Mouse (Mus musculus) cerebellum, postnatal 36 days (tissue): ENCODE measurements at regions not wholly inside any gene's neighbourhood (a gene's known extent, or its start where the extent isn't known, plus 50 kb on each side); places are given as distances from the start of the nearest gene placed in this dataset.

Experiments
- DNase-seq, 2 experiments: peaks; one replicate each; pipeline ENCODE4 v3.0.0; 2021 to 2022; ENCODE audit warnings: mixed read lengths in 2 of 2

DNA sequence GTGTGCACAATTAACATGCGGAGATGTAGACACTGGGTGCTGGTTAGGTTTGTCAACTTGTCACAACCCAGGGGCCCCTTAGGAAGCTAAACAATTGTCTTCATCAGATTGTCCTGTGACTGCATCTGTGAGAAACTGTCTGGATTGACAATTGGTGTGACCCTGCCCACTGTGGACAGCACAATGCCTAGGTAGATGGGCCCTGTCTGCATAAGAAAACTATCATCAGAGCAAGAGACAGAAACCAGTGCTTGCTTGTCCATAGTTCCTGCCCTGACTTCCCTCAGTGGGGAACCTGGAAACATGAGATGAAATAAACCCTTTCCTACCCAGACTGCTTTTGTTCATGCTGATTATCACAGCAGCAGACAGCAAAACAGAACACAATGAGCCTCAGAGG, 63.5 kb upstream of the Tyw5 start:
- DNase-seq = no peak

- DNase-seq = no peak
These were observed 65.3 kb upstream of the Tyw5 start for GRCm38 (mm10) chr1:57472235-57472634.

GRCm38 (mm10) chr1:57477725-57478124, 70.8 kb upstream of the Tyw5 start:
- no peak for DNase-seq

DNA sequence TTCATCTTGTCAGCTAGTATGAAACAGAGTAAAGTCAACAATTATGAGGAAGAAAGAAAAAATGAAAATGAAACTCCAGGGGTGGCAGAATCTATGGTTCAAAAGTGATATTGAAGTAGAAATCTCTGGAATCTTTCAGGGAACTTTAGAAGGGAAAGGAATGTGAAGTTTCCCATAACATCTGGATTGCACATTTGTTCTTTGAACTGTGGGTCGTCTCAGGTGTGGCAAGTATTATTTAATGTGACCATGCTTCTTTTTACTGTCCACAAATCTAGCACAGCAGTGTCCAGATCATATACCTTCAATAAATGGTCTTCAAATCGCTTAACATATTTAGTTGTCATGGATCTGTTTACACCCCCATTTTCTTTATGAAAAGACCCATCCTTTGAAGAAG, 71.2 kb upstream of the Tyw5 start:
- DNase-seq = no peak

DNA sequence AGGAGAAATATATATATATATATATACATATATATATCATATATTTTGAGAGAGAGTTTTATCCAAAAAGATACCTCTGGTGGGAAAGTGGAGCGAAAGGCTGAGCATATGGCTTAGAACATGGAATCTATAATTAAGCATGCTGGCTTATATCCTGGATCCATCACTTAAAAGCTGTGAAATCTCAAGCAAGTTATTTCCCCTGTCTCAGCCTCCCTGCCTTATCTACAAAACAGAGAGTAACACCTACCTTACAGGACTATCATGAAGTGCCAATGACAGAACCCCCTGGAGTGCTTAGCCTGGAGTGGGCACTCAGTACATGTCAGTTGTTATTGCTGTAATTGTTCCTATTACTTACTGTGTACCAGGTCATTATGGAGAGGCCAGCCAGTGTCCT, 71.9 kb upstream of the Tyw5 start:
- DNase-seq = no peak

- DNase-seq = no peak
These were observed 72.7 kb upstream of the Tyw5 start for GRCm38 (mm10) chr1:57479566-57479965.

DNA sequence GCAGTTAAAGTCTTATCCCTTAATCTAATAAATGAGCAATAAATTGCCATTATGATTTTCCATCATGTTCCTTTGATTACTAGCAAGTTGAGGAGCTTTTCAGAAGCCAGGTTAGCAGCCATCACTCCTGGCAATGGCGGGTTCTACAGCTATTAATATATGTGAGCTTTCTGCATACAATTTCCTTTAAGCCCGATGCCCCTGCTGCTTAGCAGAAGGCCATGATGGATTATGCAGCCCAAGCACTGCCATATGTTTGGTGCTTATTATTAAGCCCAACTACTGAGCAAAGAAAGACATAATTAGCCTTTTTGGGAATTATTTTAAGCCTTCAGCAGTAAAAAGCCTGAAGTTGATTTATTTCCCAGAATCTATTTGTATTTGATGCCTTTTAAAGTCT, 82.3 kb upstream of the Tyw5 start:
- DNase-seq = no peak

DNA sequence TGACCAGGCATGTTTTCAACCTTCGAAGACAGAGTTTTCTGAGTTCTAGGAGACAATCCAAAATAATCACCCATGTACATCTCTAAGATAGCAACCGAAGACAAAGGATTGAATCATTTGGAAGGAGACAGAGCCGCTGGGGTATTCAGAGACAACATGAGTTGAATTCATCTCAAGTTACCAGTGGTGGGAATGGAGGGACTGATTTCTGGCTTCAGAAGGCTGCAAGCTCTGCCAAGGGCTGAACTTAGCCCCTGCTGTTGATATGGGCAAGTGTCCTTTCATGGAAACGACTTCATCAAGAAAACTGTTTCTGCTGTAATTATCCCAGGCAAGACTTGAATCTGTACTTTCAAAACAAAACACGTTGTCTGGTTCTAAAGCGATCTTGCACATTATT, 82.7 kb upstream of the Tyw5 start:
- no peak for DNase-seq

DNA sequence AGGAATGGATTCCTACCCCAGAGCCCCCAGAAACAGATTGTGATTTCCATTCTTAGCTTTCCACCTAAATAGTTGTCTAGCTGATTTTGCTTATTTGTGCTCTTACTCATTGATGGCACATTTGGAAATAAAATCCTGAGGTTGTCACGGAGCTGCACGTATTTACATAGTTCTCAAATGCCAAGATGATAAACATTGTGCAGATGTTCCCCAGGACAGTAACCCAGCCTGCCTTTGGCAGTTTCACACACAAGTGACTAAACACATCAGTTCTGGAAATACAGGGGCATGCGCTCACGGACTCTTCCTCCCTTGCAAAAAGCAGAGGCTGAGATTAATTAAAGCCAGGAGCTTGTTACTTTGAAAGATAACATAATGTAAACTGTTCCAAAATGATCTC, 83.1 kb upstream of the Tyw5 start:
- DNase-seq = no peak

GRCm38 (mm10) chr1:57492696-57493095, 85.8 kb upstream of the Tyw5 start:
- no peak for DNase-seq

GRCm38 (mm10) chr1:57497489-57498037, 90.7 kb upstream of the Tyw5 start:
- DNase-seq = no peak

DNA sequence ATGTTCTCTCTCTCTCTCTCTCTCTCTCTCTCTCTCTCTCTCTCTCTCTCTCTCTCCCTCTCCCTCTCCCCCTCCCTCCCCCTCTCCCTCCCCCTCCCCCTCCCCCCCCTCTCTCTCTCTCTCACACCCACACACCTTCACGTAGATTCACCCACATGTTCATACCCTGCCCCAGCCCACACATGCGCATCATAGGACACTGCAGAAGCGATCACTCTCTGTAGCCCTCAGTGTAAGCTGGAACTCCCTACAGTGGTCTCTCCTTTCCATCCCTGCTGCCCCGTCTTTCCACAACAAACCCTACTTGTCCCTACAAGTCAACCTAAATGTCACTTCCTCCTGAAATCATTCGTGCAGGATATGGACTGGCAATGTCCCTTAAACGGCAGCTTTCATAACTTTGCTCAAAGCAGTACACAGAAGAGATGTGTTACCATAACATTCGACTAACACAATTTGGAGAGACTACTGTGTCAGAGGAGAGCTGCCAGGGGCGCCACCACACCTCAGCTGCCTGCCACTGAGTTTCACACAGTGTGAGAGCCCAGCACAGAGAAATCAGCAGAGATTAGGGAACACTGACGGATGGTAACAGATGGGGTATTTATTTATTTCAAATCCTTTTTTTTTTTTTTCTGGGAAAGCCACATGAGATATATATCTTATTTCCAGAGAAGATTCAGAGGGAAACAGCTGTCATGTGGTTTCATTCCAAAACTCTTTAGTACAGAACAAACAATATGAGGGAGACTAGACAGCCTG, 103.6 kb upstream of the Tyw5 start:
- no peak for DNase-seq

DNA sequence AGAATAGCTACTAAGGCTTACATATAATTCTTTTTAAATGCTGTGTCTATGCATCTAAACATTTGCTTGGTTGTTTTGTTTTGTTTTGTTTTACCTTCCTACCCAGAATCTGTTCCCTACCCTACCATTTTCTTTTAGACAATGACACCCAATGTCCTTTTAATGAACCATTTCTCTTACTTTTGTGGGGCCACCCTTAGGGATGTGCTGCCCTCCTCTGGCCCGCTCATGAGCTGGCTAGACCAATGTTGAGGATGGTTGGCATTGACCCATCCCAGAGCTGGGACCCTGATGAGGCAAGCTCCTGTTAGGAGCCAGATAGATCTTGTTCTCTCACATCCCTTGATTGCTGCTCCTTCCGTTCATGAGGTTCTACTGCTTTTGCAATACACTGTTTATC, 105.0 kb upstream of the Tyw5 start:
- DNase-seq = no peak

DNA sequence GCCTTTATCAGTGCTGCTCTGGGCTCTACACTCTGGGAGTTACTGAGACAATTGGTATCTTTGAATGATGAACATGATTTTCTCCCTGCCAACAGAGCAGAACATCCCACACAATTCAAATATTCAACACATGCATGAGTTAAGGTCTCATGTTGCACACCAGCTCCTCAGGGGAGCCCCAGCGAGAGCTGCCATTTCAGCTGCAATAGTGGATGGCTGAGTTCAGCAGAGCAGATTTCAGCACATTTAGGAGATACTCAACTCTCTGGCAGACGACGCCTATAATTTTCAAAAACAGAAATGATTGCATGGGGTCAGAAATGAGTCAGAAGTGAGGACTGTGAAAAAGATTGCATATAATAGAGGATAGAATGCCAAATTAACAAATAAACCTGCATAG, 105.6 kb upstream of the Tyw5 start:
- no peak for DNase-seq

DNA sequence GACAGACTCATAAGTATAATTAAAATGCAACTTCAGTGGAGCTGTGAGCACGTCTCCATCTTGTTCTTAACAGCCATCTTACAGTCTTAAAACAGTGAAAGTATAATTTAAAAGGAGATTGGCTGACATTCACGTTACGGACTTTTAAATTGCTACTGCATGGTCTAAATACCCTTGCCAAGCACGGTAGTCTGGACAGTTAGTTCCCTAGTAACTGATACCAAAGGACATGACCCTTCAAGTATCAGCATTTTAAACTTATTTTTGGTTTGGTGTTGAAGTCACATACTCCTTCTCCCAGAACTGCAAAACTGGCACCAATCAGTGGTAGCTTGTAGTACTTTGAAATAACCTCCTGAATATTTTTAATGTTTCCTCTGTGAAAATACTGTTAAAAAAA, 119.1 kb upstream of the Tyw5 start:
- no peak for DNase-seq

DNA sequence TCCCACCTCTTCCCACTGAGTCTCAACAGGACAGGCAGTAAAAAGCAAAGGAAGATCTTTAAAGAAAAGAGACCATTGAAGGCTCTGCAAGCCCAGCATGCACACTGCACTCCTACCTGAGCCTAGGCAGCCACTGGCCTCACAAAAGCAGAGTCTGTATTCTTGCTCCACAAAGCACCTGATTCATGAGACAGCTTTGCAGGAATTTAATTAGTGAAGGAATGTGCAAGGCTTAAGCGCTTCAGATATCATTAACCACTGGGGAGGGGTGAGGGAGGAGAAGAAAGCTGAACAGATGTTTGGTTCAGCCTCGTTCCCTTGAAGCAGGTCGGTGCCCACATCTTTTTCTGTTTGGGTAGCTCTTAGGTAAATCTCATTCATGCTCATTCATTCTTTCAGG, 121.8 kb upstream of the Tyw5 start:
- DNase-seq = no peak

DNA sequence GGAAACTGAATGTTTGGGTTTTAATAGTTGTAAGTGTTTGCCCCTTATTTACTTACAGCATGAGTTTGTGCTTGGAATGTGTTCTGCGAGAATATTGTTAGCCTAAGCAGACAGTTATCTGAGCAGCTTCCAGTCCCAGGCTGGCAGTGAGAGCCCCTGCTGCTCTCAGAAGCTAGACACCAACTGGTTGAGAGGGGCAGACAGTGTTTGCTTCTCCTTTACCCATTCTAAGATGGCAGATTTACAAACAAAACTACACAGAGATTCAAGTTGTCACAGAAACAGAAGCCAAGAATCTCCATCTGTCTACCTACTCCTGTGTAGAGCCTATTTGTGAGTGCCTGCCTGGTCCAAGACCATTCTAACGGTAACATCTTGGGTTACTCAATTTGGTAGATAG, 122.4 kb upstream of the Tyw5 start:
- DNase-seq = no peak

DNA sequence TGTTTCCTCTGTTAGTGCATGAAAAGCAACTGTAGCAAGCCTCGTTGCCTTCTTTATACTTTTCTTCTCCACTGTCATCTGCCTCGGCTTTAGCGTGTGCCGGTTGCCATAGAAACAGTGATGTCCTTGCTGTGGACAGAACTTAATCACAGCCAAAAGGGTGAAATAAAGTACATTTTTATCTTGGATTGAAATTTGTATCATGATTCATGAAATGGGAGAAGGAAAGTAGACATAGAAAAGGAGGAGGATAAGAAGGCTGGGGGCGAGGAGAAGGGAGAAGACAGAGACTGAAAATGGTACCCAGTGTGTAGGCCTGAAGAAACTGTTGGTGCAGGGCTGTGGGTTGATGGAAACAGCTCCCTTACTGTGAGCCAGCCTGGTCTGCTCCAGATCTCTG, 130.5 kb upstream of the Tyw5 start:
- DNase-seq = no peak

DNA sequence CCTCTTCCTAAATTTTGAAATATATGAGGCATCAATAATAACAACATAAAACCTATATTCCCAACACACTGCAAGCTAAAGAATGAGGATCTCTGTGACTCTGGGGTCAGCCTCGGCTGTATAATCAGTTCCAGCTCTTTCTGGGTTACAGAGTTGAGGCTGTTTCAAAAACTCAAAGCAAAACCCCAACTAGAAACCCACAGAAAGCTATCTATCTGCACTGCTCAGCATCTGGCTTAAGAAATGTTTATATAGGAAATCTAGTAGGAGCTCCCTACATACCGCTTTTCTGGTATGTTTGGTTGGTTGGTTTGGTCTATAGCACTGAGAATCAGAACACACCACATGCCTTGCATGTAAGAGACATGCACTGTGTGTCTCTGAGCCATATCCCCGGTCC, 137.8 kb upstream of the Tyw5 start:
- DNase-seq = no peak

DNA sequence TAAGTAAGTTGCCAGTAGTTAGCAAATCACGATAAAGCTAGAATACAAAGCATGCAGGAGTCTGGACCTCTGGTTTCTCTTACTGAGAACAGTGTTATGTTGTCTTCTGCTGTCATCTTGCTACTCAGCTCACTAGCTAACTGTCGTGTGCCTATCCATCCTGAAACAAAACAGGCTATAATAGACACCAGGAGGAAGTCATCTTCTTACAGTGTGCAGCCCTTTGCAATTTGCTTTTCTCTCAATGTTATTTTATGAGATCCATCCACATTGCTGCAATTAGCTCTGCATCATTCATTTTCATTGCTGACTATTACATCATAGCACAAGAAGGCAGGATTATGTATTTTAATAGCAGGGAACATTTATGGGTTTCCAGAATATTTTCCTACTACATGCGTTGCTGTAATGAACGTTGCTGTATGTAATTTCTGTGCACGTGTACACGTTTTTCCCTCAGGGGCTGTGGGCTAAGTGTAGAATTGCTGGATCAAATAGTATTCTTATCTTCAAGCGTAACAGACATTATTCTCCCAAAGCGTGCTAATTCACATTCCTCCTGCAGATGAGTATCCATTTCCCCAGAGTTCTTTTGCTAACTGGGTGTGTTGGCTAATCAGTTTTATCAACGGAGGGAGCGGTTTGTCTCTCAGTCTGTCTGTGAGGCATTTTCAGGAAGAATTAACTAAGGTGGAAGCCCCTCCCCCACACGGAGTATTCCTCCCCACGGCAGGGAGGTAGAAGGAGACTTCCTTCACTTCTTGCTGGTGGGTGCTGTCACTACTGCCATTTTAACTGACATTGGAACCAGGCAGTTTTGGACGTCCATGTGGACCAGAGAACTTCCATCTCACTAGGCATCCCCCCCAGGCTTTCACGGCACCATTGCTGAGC, 139.1 kb upstream of the Tyw5 start:
- DNase-seq = no peak

GRCm38 (mm10) chr1:57561517-57561916, 154.6 kb upstream of the Tyw5 start:
- no peak for DNase-seq

DNA sequence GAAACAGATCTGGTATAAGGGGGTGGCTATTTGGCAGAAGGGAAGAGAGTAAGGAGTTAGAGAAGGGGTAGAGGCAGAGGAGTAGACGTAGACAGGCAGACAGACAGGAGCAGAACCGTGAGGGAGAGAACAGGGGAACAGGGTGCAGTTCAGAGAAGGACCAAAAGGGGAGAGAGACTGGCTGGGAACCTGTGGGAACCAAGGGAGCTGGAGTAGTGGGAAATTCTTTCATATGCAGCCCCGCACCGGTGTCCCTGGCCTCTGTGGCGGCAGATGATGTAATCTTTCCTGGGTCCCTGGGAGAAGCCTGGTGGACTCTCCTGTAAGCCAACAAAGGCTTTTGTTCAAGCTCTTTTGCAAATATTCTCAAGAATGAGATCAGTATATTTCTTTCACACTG, 157.8 kb upstream of the Tyw5 start:
- DNase-seq = no peak

- no peak for DNase-seq
These were observed 165.2 kb upstream of the Tyw5 start for GRCm38 (mm10) chr1:57572097-57572496.

- no peak for DNase-seq
These were observed 166.9 kb upstream of the Tyw5 start for GRCm38 (mm10) chr1:57573829-57574228.
